Mouse (Mus musculus): Measurements from ENCODE around the gene Tnfrsf12a. TPM values are rescaled to one million over a fixed set of nuclear protein-coding genes. Genes with fewer than 3 reads are reported as not detected.
A peak's percentile ranks its signal among the peaks of the same experiment; 100 is the strongest.

The Tnfrsf12a gene
- polyA plus RNA-seq, 1 experiment = 4.2 TPM

GRCm38 (mm10) chr17:23658450-23658849 is 18.8 kb downstream of the Tnfrsf12a start:
- Histone ChIP-seq H3K4me3 (ENCODE audit: insufficient read depth, low read length) (no peak overlapping the region), H3K27ac (ENCODE audit: insufficient read depth, low read length) (no peak overlapping the region), H3K4me1 (ENCODE audit: control insufficient read depth, insufficient read depth, low read length) (no peaks in the 10 kb centered on the region)
- no peak for TF ChIP-seq POLR2A (IDR thresholded peaks at IDR 0.05; ENCODE audit: extremely low read depth, insufficient read depth, low read length)
- TF ChIP-seq CTCF (IDR thresholded peaks at IDR 0.05; ENCODE audit: extremely low read depth, insufficient read depth, low read length) = no peak

- H3K4me3 ChIP-seq (ENCODE audit: insufficient read depth, low read length) = no peak overlapping the region
- no peaks in the 10 kb centered on the region for H3K4me1 ChIP-seq (ENCODE audit: control insufficient read depth, insufficient read depth, low read length)
- TF ChIP-seq CTCF (IDR thresholded peaks at IDR 0.05; ENCODE audit: extremely low read depth, insufficient read depth, low read length) = no peak
- no peak for TF ChIP-seq POLR2A (IDR thresholded peaks at IDR 0.05; ENCODE audit: extremely low read depth, insufficient read depth, low read length)
- no peak overlapping the region for H3K27ac ChIP-seq (ENCODE audit: insufficient read depth, low read length)
Measured at GRCm38 (mm10) chr17:23654410-23654809, 22.9 kb downstream of the Tnfrsf12a start.

- H3K4me1 ChIP-seq (ENCODE audit: control insufficient read depth, insufficient read depth, low read length) = no peaks in the 10 kb centered on the region
- TF ChIP-seq POLR2A (IDR thresholded peaks at IDR 0.05; ENCODE audit: extremely low read depth, insufficient read depth, low read length) = no peak
- TF ChIP-seq CTCF (IDR thresholded peaks at IDR 0.05; ENCODE audit: extremely low read depth, insufficient read depth, low read length) = no peak
- no peak overlapping the region for H3K27ac ChIP-seq (ENCODE audit: insufficient read depth, low read length)
- no peak overlapping the region for H3K4me3 ChIP-seq (ENCODE audit: insufficient read depth, low read length)
Measured at GRCm38 (mm10) chr17:23654001-23654400, 23.3 kb downstream of the Tnfrsf12a start.

GRCm38 (mm10) chr17:23653324-23653723 is 23.9 kb downstream of the Tnfrsf12a start:
- Histone ChIP-seq H3K4me1 (ENCODE audit: control insufficient read depth, insufficient read depth, low read length) (no peaks in the 10 kb centered on the region), H3K4me3 (ENCODE audit: insufficient read depth, low read length) (no peak overlapping the region), H3K27ac (ENCODE audit: insufficient read depth, low read length) (no peak overlapping the region)
- TF ChIP-seq POLR2A (IDR thresholded peaks at IDR 0.05; ENCODE audit: extremely low read depth, insufficient read depth, low read length) (no peak), CTCF (IDR thresholded peaks at IDR 0.05; ENCODE audit: extremely low read depth, insufficient read depth, low read length) (no peak)

- H3K4me1 ChIP-seq (ENCODE audit: control insufficient read depth, insufficient read depth, low read length) = no peaks in the 10 kb centered on the region
Measured at GRCm38 (mm10) chr17:23651363-23651762, 25.9 kb downstream of the Tnfrsf12a start.

GRCm38 (mm10) chr17:23645894-23646293 is 31.4 kb downstream of the Tnfrsf12a start:
- Histone ChIP-seq H3K27ac (ENCODE audit: insufficient read depth, low read length) (no peak overlapping the region), H3K4me1 (ENCODE audit: control insufficient read depth, insufficient read depth, low read length) (no peaks in the 10 kb centered on the region), H3K4me3 (ENCODE audit: insufficient read depth, low read length) (no peak overlapping the region)
- no peak for TF ChIP-seq CTCF (IDR thresholded peaks at IDR 0.05; ENCODE audit: extremely low read depth, insufficient read depth, low read length)
- TF ChIP-seq POLR2A (IDR thresholded peaks at IDR 0.05; ENCODE audit: extremely low read depth, insufficient read depth, low read length) = no peak

More at GRCm38 (mm10) chr17:23651363-23651762, 25.9 kb downstream of the Tnfrsf12a start:
- Histone ChIP-seq H3K27ac (ENCODE audit: insufficient read depth, low read length) (no peak overlapping the region), H3K4me3 (ENCODE audit: insufficient read depth, low read length) (no peak overlapping the region)
- no peak for TF ChIP-seq CTCF (IDR thresholded peaks at IDR 0.05; ENCODE audit: extremely low read depth, insufficient read depth, low read length)
- no peak for TF ChIP-seq POLR2A (IDR thresholded peaks at IDR 0.05; ENCODE audit: extremely low read depth, insufficient read depth, low read length)

GRCm38 (mm10) chr17:23644613-23645495 is 32.4 kb downstream of the Tnfrsf12a start, which contains the start of gene Mmp25:
Gene Mmp25 (minus strand): TSS chr17:23645277.
- Histone ChIP-seq H3K4me3 (ENCODE audit: insufficient read depth, low read length) (peak within 1 kb of the TSS; percentile 22; the same call in 1 of the 2 replicates), H3K27ac (ENCODE audit: insufficient read depth, low read length) (no peak within 1 kb of the TSS), H3K4me1 (ENCODE audit: control insufficient read depth, insufficient read depth, low read length) (no peaks in the 10 kb centered on the region)
- TF ChIP-seq CTCF (IDR thresholded peaks at IDR 0.05; ENCODE audit: extremely low read depth, insufficient read depth, low read length) (no peak), POLR2A (IDR thresholded peaks at IDR 0.05; ENCODE audit: extremely low read depth, insufficient read depth, low read length) (no peak)

- Histone ChIP-seq H3K4me3 (ENCODE audit: insufficient read depth, low read length) (no peak overlapping the region), H3K27ac (ENCODE audit: insufficient read depth, low read length) (no peak overlapping the region), H3K4me1 (ENCODE audit: control insufficient read depth, insufficient read depth, low read length) (no peaks in the 10 kb centered on the region)
- no peak for TF ChIP-seq POLR2A (IDR thresholded peaks at IDR 0.05; ENCODE audit: extremely low read depth, insufficient read depth, low read length)
- no peak for TF ChIP-seq CTCF (IDR thresholded peaks at IDR 0.05; ENCODE audit: extremely low read depth, insufficient read depth, low read length)
Measured at GRCm38 (mm10) chr17:23631241-23631640, 46.0 kb downstream of the Tnfrsf12a start.

GRCm38 (mm10) chr17:23630195-23631020 is 46.9 kb downstream of the Tnfrsf12a start:
- Histone ChIP-seq H3K4me3 (ENCODE audit: insufficient read depth, low read length) (no peak overlapping the region), H3K27ac (ENCODE audit: insufficient read depth, low read length) (no peak overlapping the region), H3K4me1 (ENCODE audit: control insufficient read depth, insufficient read depth, low read length) (no peaks in the 10 kb centered on the region)
- TF ChIP-seq CTCF (IDR thresholded peaks at IDR 0.05; ENCODE audit: extremely low read depth, insufficient read depth, low read length) = peak; percentile 62
- TF ChIP-seq POLR2A (IDR thresholded peaks at IDR 0.05; ENCODE audit: extremely low read depth, insufficient read depth, low read length) = no peak

Measured in cortical plate, adult 2 months (tissue).